Mouse (Mus musculus) retina, embryonic 14.5 days (tissue): ENCODE results near the gene Lsm7.
"Not testable (repeated sequence)": the region's sequence is repeated elsewhere in the genome, so short reads cannot be mapped to it uniquely, and the experiment has no call there.

Experiments
- DNase-seq: peaks from one replicate; pipeline ENCODE4 v3.0.0-alpha.2; 2015; ENCODE audit warnings: low spot score

Gene Lsm7

GRCm38 (mm10) chr10:80836949-80837379, 18.0 kb downstream of the Lsm7 start:
- DNase-seq: no peak

DNA sequence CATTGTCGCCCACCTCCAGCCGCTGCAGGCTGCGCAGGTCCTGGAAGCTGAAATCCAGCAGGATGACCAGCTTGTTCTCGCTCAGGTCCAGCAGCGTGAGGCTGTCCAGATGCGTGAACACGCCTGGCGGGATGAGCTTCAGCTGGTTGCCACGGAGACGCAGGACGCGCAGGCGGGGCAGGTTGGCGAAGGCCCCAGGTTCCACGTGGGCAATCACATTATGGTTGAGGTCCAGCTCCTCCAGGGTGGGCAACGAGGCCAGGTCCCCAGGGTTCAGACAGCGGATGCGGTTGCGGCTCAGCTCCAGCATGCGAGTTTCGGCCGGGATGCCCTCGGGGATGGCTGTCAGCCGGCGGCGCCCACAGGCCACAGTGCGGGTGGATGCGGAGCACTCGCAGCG, 19.4 kb downstream of the Lsm7 start:
- no peak for DNase-seq

DNA sequence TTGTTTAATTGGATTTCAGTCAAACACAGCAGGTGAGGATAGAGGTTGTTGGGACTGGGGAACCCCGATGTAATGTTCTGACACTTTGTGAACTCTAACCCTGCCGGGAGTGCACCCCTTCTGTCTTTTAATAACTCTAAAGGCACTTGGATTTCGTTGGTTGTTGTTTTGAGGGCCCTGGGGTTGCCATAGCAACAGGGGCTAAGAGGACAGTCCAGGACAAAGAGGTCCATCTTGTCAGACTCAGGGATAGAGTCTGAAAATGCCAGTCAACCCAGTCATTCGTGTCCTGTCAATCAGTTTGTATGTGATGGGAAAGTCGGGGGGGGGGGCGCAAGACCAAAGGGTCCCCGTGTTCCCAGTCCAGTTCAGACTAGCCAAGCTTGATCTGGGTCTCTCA, 22.2 kb downstream of the Lsm7 start:
- peak; percentile 55 for DNase-seq

- peak; percentile 79 for DNase-seq
Observed at GRCm38 (mm10) chr10:80831136-80831535, 23.9 kb downstream of the Lsm7 start.

- no peak for DNase-seq
Observed at GRCm38 (mm10) chr10:80829359-80830278, 25.4 kb downstream of the Lsm7 start.

GRCm38 (mm10) chr10:80828587-80828986, 26.4 kb downstream of the Lsm7 start:
- DNase-seq: not testable (repeated sequence)

GRCm38 (mm10) chr10:80827870-80828420, 27.1 kb downstream of the Lsm7 start:
- DNase-seq: no peak

GRCm38 (mm10) chr10:80827063-80827869, 27.7 kb downstream of the Lsm7 start:
- DNase-seq: no peak

- peak; percentile 100 for DNase-seq
Observed at GRCm38 (mm10) chr10:80826151-80827062, 28.6 kb downstream of the Lsm7 start, which contains the start of gene Oaz1. Gene Oaz1 (plus strand): TSS chr10:80826656.

DNA sequence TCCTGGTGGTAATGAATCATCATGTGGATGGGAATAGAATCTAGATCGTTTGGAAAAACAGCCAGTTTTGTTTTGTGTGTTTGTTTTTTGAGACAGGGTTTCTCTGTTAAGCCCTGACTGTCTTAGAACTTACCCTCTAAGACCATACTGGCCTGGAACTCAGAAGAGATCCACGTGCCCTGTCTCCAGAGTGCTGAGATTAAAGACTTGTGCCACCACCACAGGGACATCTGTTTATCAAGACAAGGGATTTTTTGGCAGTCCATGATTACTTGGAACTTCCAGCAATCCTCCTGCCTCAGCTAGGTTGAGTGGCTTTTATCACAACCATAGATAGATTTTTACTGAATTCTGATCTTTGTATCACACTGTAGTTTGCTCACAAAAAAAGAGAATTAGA, 30.2 kb downstream of the Lsm7 start:
- DNase-seq: no peak

- DNase-seq: no peak
Observed at GRCm38 (mm10) chr10:80823847-80824643, 31.0 kb downstream of the Lsm7 start.

- no peak for DNase-seq
Observed at GRCm38 (mm10) chr10:80823316-80823715, 31.7 kb downstream of the Lsm7 start.

DNA sequence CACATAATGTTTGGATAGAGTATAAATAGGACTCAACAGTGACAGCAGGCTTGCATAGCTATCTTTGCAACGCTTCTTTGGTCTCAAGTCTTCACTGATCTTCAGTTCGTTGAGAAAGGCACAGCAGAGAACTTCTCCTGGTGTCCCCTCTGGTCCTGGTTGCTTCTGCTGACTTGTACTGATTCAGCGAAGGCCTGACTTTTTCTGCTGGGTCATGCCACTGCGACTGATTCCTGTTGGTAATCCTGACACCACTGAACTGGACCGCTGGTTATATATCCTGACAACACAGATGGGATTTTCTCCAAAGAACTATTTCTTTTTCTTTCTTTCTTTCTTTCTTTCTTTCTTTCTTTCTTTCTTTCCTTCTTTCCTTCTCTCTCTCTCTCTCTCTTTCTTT, 32.5 kb downstream of the Lsm7 start:
- no peak for DNase-seq

GRCm38 (mm10) chr10:80821991-80822390, 33.0 kb downstream of the Lsm7 start:
- peak; percentile 64 for DNase-seq

DNA sequence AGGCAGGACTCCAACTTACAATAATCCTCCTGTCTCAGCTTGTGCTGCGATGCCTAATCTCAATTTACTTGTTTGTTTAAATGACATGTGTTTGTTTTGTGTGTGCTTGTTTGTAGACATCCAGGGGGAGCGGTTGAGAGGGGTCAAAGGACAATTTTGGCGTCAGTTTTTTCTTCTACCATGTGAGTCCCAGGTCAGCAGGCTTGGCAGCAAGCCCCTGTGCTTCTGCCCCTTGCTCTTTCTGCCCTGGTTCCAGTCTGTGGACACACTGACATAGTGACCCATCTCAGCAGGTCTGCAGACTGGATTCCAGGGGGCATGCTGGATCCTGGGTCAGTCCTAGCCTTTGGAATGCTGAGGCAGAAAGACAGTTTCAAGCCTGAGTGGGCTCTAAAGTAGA, 35.6 kb downstream of the Lsm7 start:
- DNase-seq: no peak

- no peak for DNase-seq
Observed at GRCm38 (mm10) chr10:80818599-80819281, 36.3 kb downstream of the Lsm7 start.

DNA sequence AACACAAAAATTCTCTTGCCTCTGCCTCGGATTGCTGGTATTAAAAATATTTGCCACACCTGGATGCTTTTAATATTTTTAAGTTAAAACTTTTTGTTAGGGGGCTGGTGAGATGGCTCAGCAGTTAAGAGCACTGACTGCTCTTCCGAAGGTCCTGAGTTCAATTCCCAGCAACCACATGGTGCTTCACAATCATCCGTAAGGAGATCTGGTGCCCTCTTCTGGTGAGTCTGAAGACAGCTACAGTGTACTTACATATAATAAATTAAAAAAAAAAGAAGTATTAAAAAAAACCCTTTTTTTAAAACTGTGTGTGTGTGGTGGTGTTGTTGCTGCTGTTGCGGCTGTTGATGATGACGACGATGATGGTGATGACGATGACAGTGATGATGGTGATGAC, 37.1 kb downstream of the Lsm7 start:
- not testable (repeated sequence) for DNase-seq

DNA sequence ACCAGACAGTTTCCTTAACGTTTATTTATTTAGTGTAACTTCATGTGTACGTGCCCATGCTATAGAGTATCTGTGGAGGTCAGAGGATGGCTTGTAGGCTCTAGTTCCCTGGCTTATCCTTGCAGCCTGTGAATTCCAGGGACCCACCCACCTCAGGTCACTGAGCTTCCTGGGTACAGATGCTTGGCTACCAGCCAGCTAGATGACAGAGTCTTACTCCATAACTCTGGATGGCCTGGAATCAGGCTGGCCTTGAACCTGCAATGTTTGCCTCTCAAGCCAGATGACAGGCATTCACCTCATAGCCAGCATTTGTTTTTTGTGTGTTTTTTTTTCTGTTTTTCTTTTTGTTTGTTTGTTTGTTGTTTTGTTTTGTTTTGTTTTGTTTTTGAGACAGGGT, 37.8 kb downstream of the Lsm7 start:
- DNase-seq: no peak

DNA sequence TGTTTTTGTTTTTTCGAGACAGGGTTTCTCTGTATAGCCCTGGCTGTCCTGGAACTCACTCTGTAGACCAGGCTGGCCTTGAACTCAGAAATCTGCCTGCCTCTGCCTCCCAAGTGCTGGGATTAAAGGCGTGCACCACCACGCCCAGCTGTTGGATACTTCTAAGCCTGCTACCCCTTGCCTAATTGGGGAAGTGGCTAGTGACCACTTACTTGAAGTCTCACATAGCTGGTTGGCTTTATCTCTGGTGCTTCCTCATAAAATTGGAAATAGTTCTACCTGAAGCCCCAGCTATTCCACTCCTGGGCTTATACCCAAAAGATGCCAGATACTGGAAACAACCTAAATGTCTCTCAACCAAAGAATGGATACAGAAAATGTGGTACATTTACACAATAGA, 38.7 kb downstream of the Lsm7 start:
- not testable (repeated sequence) for DNase-seq

GRCm38 (mm10) chr10:80814800-80815199, 40.2 kb downstream of the Lsm7 start:
- DNase-seq: no peak
